Mouse (Mus musculus) lung, postnatal 4 days (tissue): ENCODE data around the gene Podxl2.

ENCODE experiments used
- DNase-seq, 2 experiments: peaks; one replicate each; pipeline ENCODE4 v3.0.0; 2021

Podxl2 gene

DNA sequence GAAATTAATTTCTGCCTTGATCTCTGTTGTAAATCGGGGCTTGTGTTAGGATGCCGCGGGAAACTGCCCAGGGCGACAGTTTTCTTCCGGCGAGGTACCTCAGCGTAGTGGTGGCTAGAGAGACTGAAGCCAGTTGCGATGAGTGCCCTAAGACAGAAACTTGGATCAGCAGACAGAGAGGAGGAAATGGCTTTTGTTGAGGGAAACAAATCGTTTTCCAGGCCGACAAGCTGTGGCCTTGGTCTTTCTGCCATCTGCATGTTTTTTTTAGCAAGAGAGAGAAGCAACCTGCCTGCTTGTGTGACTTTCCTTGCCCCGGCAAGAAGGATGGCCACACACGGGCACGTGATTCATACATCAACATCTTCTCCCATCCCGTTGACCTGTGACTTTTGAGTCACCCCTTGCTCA is 80.3 kb downstream of the Podxl2 start:
- DNase-seq: no peak

DNA sequence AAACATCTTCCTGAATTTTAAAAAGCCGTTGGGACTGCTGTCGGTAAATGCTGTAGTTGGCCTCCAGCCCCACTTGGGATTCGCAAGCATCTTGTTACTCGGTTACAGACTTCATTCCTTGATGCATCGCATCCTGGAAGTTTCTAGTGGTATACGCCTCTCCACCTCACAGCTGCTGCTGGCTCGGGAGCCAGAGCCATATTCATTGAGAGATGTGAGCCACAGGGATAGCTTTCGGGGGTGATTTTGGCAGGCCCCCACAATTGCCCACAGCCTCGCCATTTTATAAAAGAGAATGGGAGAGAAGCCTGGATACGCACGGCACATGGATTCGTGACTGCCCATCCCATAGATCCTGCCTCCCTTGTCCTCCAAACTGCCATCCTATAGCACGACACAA is 81.0 kb downstream of the Podxl2 start:
- no peak for DNase-seq

DNA sequence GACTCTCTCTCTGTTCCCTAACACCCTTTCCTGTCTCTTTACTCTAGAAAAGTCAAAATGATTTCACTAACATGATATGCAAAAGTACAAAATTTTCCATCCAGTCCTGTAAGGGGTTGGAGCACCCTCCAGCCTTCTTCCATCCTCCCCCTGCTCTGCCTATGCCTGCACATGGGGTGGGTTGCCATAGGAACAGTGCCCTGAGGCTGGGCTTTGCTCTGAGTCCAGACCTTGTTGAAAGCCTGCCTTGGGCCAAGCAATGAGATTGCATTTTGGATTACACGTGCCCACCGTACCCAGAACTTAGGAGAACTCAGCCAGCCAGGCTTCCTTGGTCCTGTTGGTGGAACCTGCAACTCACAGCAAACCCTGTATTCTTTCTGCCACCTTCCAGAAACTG is 81.6 kb downstream of the Podxl2 start:
- DNase-seq: no peak
